26 mouse cellular contexts compared by ENCODE assay signal in genomic region chr12:13188059-13188700, GRCm38 (mm10).
DNase-seq lines count a peak whose midpoint lies in the region; ATAC-seq lines count a peak whose summit lies in the region.
"Had no signal": no experiment of that assay in that cellular context is flagged by ENCODE, and none has a peak within 500 bp of the region (broad histone marks: within the 10 kb centered on the region; RNA-seq: fewer than 3 reads in every experiment).

No protein-coding gene starts in this region.

- peak; percentile 63; the same call in 1 of the 2 replicates for ATAC-seq in kidney, embryonic 14.5 days (ENCODE audit: low FRiP score, low TSS enrichment)
- ATAC-seq: midbrain, embryonic 16.5 days had no signal

- H3K4me2 ChIP-seq in kidney, embryonic 14.5 days (replicated peaks; ENCODE audit: low read depth, low read length), result no peak overlapping the region
- H3K4me2 ChIP-seq: embryonic facial prominence, embryonic 13.5 days; forebrain, embryonic 12.5 days; heart, embryonic 12.5 days; liver, embryonic 15.5 days had no signal

- H3K4me3 ChIP-seq in kidney, embryonic 14.5 days (ENCODE audit: low read length), result no peak overlapping the region
- H3K4me3 ChIP-seq: embryonic facial prominence, embryonic 13.5 days; erythroblast, embryonic 14.5 days; forebrain, embryonic 12.5 days; heart, embryonic 12.5 days; left cerebral cortex, adult 2 months; liver, embryonic 15.5 days; midbrain, embryonic 10.5 days; myocyte had no signal

- no peaks in the 10 kb centered on the region for H3K9me3 ChIP-seq in kidney, embryonic 14.5 days (ENCODE audit: control insufficient read depth, low read length)
- H3K9me3 ChIP-seq: embryonic facial prominence, embryonic 13.5 days; forebrain, embryonic 12.5 days; heart, embryonic 12.5 days; liver, embryonic 15.5 days; midbrain, embryonic 10.5 days had no signal

- H3K9ac ChIP-seq in kidney, embryonic 14.5 days (ENCODE audit: low read depth, low read length), result no peak overlapping the region
- H3K9ac ChIP-seq: embryonic facial prominence, embryonic 13.5 days; forebrain, embryonic 12.5 days; heart, embryonic 12.5 days; liver, embryonic 15.5 days had no signal

- peaks cover 11% of the 10 kb centered on the region for H3K4me1 ChIP-seq in kidney, embryonic 14.5 days (ENCODE audit: control insufficient read depth, insufficient read depth, low read length)

- no peaks in the 10 kb centered on the region for H3K27me3 ChIP-seq in kidney, embryonic 14.5 days (ENCODE audit: control insufficient read depth, insufficient read depth, low read length)
- H3K27me3 ChIP-seq: embryonic facial prominence, embryonic 13.5 days; forebrain, embryonic 12.5 days; heart, embryonic 12.5 days; liver, embryonic 15.5 days had no signal

- H3K36me3 ChIP-seq in kidney, embryonic 14.5 days (ENCODE audit: control insufficient read depth, insufficient read depth, low read length), result no peaks in the 10 kb centered on the region
- H3K36me3 ChIP-seq: embryonic facial prominence, embryonic 13.5 days; forebrain, embryonic 12.5 days; heart, embryonic 12.5 days; liver, embryonic 15.5 days; midbrain, embryonic 10.5 days had no signal

- DNase-seq in kidney, postnatal 25 days, result no peak
- DNase-seq in lung, postnatal 10 days, result peak; percentile 18
- no peak for DNase-seq in lung, postnatal 25 days (ENCODE audit: low spot score)
- peak; percentile 65 for DNase-seq in mesoderm, embryonic 11.5 days (ENCODE audit: low read depth, low spot score)
- DNase-seq in yolk sac, embryonic 10.5 days (ENCODE audit: low spot score), result peak; percentile 41
- no peak for DNase-seq in layer of hippocampus, postnatal 10 days (ENCODE audit: low spot score in 2 of 2)
- DNase-seq: adrenal gland, postnatal 10 days; cerebellum, adult 2 months; heart, postnatal 10 days; kidney, adult 9 months; layer of hippocampus, adult 9-11 months; left cerebral cortex, postnatal 4 days; liver; right cerebral cortex, postnatal 25 days; spleen, adult 18-20 months had no signal

- 16% methylated on average over 11 of the region's 11 CpGs for WGBS in kidney, embryonic 14.5 days

- H3K27ac ChIP-seq in kidney, embryonic 14.5 days (ENCODE audit: low read depth, low read length), result no peak overlapping the region
- H3K27ac ChIP-seq: embryonic facial prominence, embryonic 13.5 days; forebrain, embryonic 12.5 days; left cerebral cortex, adult 2 months; liver, embryonic 15.5 days; macrophage; midbrain, embryonic 10.5 days had no signal

Comparison
In these comparisons a context has a peak if more than half of its experiments do, and no peak if none do; other contexts are left out.
1. DNase-seq: peak in lung, postnatal 10 days (single experiment), mesoderm, embryonic 11.5 days (single experiment) and yolk sac, embryonic 10.5 days (single experiment); none in kidney, postnatal 25 days (0 of 2), lung, postnatal 25 days (single experiment) and layer of hippocampus, postnatal 10 days (0 of 2).